Mouse (Mus musculus) hindbrain, embryonic 12.5 days (tissue): Measurements from ENCODE around the gene Dock10. TPM values are rescaled to one million over a fixed set of nuclear protein-coding genes. Genes with fewer than 3 reads are reported as not detected.

Experiments used
- ATAC-seq: fragments of 200-750 bp; cut with Nextera tagmentation; 2 replicates; pipeline ENCODE4 v1.8.0; 2017; ENCODE audit warnings: moderate TSS enrichment; ENCODE audit not compliant: low FRiP score
- H3K27ac ChIP-seq: fragments of 300-500 bp; sonication (generic); 2 replicates; pipeline ENCODE4 v1.5.1; 2016; ENCODE audit warnings: mild to moderate bottlenecking
- H3K27me3 ChIP-seq: fragments of 300-500 bp; sonication (generic); 2 replicates; pipeline ENCODE4 v1.6.1; 2016; ENCODE audit warnings: mild to moderate bottlenecking
- H3K36me3 ChIP-seq: fragments of 300-500 bp; sonication (generic); 2 replicates; pipeline ENCODE4 v1.6.1; 2016; ENCODE audit warnings: mild to moderate bottlenecking
- H3K4me1 ChIP-seq: fragments of 300-500 bp; sonication (generic); 2 replicates; pipeline ENCODE4 v1.6.1; 2016
- H3K4me2 ChIP-seq: fragments of 300-500 bp; sonication (generic); replicated peaks from 2 replicates; pipeline ENCODE4 v1.6.1; 2016; ENCODE audit warnings: mild to moderate bottlenecking
- H3K4me3 ChIP-seq: fragments of 300-500 bp; sonication (generic); 2 replicates; pipeline ENCODE4 v1.5.1; 2016; ENCODE audit warnings: mild to moderate bottlenecking
- H3K9ac ChIP-seq: fragments of 300-500 bp; sonication (generic); 2 replicates; pipeline ENCODE4 v1.6.1; 2016; ENCODE audit warnings: mild to moderate bottlenecking, moderate library complexity
- H3K9me3 ChIP-seq: fragments of 300-500 bp; sonication (generic); replicated peaks from 2 replicates; pipeline ENCODE4 v1.6.1; 2016; ENCODE audit warnings: mild to moderate bottlenecking
- WGBS: fragments of 180-500 bp; shearing (Covaris S2); methylation state at CpG from one replicate; pipeline ENCODE4 v1.1.7; 2016; 5-methylcytosine and 5-hydroxymethylcytosine counted together
- polyA plus RNA-seq: library from polyadenylated mRNA; unstranded; fragments of >200 nt; fragmentation: Nextera tagmentation; extraction: Ambion mirVana; gene quantifications from 2 replicates; pipeline ENCODE4 v1.2.1, GENCODE M21; 2016

Gene Dock10
- polyA plus RNA-seq, 1 experiment from 2014 or later = 5.4 TPM

DNA sequence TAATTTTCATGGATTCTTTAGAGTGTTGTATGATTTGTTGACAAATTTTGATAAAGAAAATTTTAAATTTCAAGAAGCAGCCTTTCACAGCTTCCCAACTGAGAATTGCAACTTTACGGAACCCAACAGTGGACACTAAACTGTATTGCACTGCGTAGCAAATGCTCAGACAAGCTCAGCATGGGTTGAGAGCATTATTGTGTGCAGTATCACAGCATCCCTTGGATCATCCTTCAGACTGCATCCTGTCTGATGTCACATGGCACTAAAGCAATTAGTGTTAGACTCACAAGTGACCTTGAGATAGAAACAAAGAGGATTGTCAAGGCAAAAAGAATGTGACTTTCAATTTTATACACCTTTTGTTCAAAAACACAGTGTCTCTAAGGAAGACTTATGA, 37.1 kb downstream of the Dock10 start:
- no peak overlapping the region for H3K4me3 ChIP-seq
- H3K9ac ChIP-seq = no peak overlapping the region
- no peaks in the 10 kb centered on the region for H3K36me3 ChIP-seq
- H3K4me2 ChIP-seq = no peak overlapping the region
- H3K27me3 ChIP-seq = no peaks in the 10 kb centered on the region
- no peaks in the 10 kb centered on the region for H3K9me3 ChIP-seq
- 88% methylated on average over 2 of the region's 2 CpGs for WGBS
- no peak for ATAC-seq
- H3K27ac ChIP-seq = no peak overlapping the region
- no peaks in the 10 kb centered on the region for H3K4me1 ChIP-seq

DNA sequence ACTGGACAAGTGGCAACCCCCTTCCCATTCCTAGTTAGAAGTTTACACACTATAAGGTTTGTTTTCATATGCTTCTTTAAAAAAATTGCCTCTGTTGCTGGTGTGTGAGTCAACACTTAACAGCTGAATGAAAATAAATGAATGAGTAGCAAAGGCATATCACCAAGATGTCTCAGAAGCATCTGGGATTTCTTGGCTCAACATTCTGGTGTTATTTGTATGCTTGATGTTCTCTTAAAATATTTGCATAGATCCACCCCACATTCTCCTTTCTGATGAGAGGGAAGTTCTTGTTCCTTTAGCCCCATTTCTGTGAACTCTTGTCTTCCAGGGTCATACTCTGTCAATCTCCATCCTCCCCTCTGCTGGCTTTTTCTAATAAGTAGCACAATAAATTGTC, 38.2 kb downstream of the Dock10 start:
- Histone ChIP-seq H3K4me3 (no peak overlapping the region), H3K9me3 (no peaks in the 10 kb centered on the region), H3K4me1 (no peaks in the 10 kb centered on the region), H3K27me3 (no peaks in the 10 kb centered on the region), H3K4me2 (no peak overlapping the region), H3K27ac (no peak overlapping the region), H3K9ac (no peak overlapping the region), H3K36me3 (no peaks in the 10 kb centered on the region)
- ATAC-seq = no peak

DNA sequence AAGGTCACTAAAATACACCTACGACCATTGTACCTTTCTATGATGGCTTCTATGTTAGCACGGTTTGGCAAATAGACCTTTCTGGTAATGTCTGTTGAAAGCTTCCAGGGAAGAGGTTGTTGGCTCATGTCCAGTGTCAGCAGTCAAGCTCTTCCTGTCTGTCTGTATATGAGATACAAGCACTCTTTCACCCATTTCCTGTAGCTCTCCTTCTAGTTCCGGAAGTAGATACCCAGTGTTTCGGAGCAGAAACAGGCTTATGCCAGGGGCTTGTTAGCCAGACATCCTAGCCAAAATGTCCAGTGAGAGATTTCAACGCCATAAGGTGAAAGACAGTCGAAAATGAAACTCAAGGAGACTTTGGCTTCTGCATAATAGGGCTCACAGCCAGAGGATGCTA, 38.9 kb downstream of the Dock10 start:
- no peak overlapping the region for H3K9ac ChIP-seq
- no peak for ATAC-seq
- no peak overlapping the region for H3K4me2 ChIP-seq
- no peak overlapping the region for H3K27ac ChIP-seq
- H3K4me3 ChIP-seq = no peak overlapping the region
- 87% methylated on average over 6 of the region's 6 CpGs for WGBS
- no peaks in the 10 kb centered on the region for H3K27me3 ChIP-seq
- no peaks in the 10 kb centered on the region for H3K4me1 ChIP-seq
- no peaks in the 10 kb centered on the region for H3K9me3 ChIP-seq
- no peaks in the 10 kb centered on the region for H3K36me3 ChIP-seq

GRCm38 (mm10) chr1:80718666-80719065, 39.7 kb downstream of the Dock10 start:
- WGBS = 91% methylated on average over 1 of the region's 1 CpGs
- Histone ChIP-seq H3K4me3 (no peak overlapping the region), H3K36me3 (no peaks in the 10 kb centered on the region), H3K4me2 (no peak overlapping the region), H3K9me3 (no peaks in the 10 kb centered on the region), H3K4me1 (no peaks in the 10 kb centered on the region), H3K9ac (no peak overlapping the region), H3K27ac (no peak overlapping the region), H3K27me3 (no peaks in the 10 kb centered on the region)
- ATAC-seq = no peak

DNA sequence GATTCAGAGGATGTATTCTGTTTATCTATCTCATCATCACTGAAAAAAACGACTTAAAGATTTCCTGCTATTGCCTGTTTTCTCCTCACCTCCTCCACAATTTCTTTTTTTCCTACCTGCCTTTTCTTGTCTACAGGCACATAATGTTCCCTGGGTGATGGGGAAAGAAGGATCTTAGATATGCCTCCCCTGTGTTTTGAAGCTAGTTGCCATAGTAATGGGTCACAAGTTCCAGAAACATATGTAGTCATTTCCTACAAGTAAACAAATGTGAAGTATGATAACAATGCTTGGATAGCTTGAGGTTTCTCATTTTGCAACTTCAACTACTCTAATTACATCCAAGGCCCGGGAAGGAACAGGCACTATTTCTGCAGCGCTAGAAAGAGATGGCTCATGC, 42.4 kb downstream of the Dock10 start:
- no peak overlapping the region for H3K27ac ChIP-seq
- no peak for ATAC-seq
- H3K36me3 ChIP-seq = no peaks in the 10 kb centered on the region
- H3K4me1 ChIP-seq = no peaks in the 10 kb centered on the region
- H3K4me2 ChIP-seq = no peak overlapping the region
- 83% methylated on average over 3 of the region's 3 CpGs for WGBS
- no peaks in the 10 kb centered on the region for H3K9me3 ChIP-seq
- no peaks in the 10 kb centered on the region for H3K27me3 ChIP-seq
- H3K4me3 ChIP-seq = no peak overlapping the region
- no peak overlapping the region for H3K9ac ChIP-seq

GRCm38 (mm10) chr1:80713920-80714319, 44.4 kb downstream of the Dock10 start:
- WGBS = 84% methylated on average over 1 of the region's 1 CpGs
- no peaks in the 10 kb centered on the region for H3K4me1 ChIP-seq
- no peaks in the 10 kb centered on the region for H3K9me3 ChIP-seq
- no peak overlapping the region for H3K4me3 ChIP-seq
- H3K4me2 ChIP-seq = no peak overlapping the region
- no peaks in the 10 kb centered on the region for H3K36me3 ChIP-seq
- ATAC-seq = no peak
- no peaks in the 10 kb centered on the region for H3K27me3 ChIP-seq
- no peak overlapping the region for H3K27ac ChIP-seq
- H3K9ac ChIP-seq = no peak overlapping the region

- H3K9ac ChIP-seq = no peak overlapping the region
- no peak for ATAC-seq
- no peak overlapping the region for H3K27ac ChIP-seq
- no peaks in the 10 kb centered on the region for H3K36me3 ChIP-seq
- H3K27me3 ChIP-seq = no peaks in the 10 kb centered on the region
- no peak overlapping the region for H3K4me3 ChIP-seq
- 74% methylated on average over 8 of the region's 8 CpGs for WGBS
- H3K9me3 ChIP-seq = no peaks in the 10 kb centered on the region
- H3K4me2 ChIP-seq = no peak overlapping the region
- H3K4me1 ChIP-seq = no peaks in the 10 kb centered on the region
These were observed 47.6 kb downstream of the Dock10 start for GRCm38 (mm10) chr1:80710607-80711261.

DNA sequence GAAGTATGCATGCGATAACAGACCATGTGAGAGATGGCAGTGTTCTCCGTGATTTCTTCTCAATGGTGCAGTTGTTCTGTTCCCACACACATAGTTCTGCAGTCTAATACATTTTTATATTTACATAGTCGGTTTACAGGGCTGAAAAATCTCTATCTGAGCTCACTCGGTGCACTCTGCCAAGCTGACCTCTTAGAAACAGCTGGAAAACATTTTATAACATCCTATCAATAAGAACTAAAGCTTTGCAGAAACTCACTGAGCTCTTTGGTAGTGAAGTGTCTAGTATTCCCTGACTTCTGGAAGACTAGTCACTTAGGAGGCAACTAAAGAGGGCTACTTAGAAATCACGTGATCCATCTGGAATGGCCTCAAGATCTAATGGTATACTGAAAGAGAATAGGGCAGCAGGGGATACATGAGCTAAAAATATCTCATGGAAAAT, 48.2 kb downstream of the Dock10 start:
- Histone ChIP-seq H3K36me3 (no peaks in the 10 kb centered on the region), H3K9ac (no peak overlapping the region), H3K27me3 (no peaks in the 10 kb centered on the region), H3K4me3 (no peak overlapping the region), H3K9me3 (no peaks in the 10 kb centered on the region), H3K4me2 (no peak overlapping the region), H3K27ac (no peak overlapping the region), H3K4me1 (no peaks in the 10 kb centered on the region)
- 79% methylated on average over 5 of the region's 5 CpGs for WGBS
- ATAC-seq = no peak

DNA sequence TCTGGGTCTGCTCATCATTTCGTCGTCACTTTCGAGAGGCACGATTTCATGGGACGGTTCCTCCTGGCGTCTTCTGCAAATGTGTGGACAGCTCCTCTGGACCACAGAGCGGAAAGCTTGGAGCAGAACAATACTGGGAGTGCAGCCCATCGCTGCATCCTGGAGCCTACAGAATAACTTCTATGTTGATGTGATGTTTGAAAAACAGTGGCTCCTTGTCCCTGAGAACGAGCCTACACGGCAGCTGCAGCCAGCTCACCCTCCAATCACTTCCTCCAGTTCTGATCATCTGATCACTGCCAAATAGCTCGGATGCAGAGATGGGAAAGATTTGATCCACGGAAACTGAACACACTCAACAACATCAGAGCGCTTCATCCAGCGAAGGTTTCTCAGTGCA, 49.0 kb downstream of the Dock10 start:
- no peaks in the 10 kb centered on the region for H3K4me1 ChIP-seq
- no peaks in the 10 kb centered on the region for H3K9me3 ChIP-seq
- 83% methylated on average over 14 of the region's 14 CpGs for WGBS
- no peaks in the 10 kb centered on the region for H3K27me3 ChIP-seq
- no peak overlapping the region for H3K4me3 ChIP-seq
- no peak for ATAC-seq
- no peak overlapping the region for H3K9ac ChIP-seq
- H3K27ac ChIP-seq = no peak overlapping the region
- H3K4me2 ChIP-seq = no peak overlapping the region
- H3K36me3 ChIP-seq = no peaks in the 10 kb centered on the region

GRCm38 (mm10) chr1:80703279-80703678, 55.0 kb downstream of the Dock10 start:
- Histone ChIP-seq H3K4me1 (no peaks in the 10 kb centered on the region), H3K27me3 (no peaks in the 10 kb centered on the region), H3K4me2 (no peak overlapping the region), H3K27ac (no peak overlapping the region), H3K36me3 (no peaks in the 10 kb centered on the region), H3K9me3 (no peaks in the 10 kb centered on the region), H3K4me3 (no peak overlapping the region), H3K9ac (no peak overlapping the region)
- no peak for ATAC-seq
- WGBS = 97% methylated on average over 1 of the region's 1 CpGs

GRCm38 (mm10) chr1:80676004-80676673, 82.2 kb downstream of the Dock10 start:
- Histone ChIP-seq H3K4me2 (no peak overlapping the region), H3K9ac (no peak overlapping the region), H3K27ac (no peak overlapping the region), H3K4me1 (no peaks in the 10 kb centered on the region), H3K9me3 (no peaks in the 10 kb centered on the region), H3K4me3 (no peak overlapping the region), H3K36me3 (no peaks in the 10 kb centered on the region), H3K27me3 (no peaks in the 10 kb centered on the region)
- WGBS = 68% methylated on average over 1 of the region's 1 CpGs
- no peak for ATAC-seq

DNA sequence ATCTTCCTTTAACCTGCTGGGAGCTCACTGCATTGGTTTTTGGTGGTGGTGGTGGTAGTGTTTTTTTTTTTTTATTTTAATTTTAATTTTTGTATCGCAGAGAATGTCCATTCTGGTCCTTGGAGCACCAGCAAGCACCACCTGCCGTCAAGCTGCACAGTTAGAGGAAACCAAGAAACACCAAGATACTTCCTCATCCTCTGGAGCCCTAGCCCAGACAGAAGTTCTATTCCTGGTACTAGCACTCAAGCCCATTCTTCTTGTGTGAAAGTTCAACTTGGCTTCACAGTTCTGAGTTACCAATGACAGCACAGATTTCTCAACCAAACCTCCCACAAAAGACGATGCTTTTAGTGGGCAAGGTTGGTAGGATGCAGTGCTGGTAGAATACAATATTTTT, 86.6 kb downstream of the Dock10 start:
- no peak overlapping the region for H3K4me3 ChIP-seq
- ATAC-seq = no peak
- 84% methylated on average over 3 of the region's 3 CpGs for WGBS

GRCm38 (mm10) chr1:80671056-80671455, 87.3 kb downstream of the Dock10 start:
- H3K9ac ChIP-seq = no peak overlapping the region
- ATAC-seq = no peak
- WGBS = 76% methylated on average over 5 of the region's 5 CpGs
- H3K27ac ChIP-seq = no peak overlapping the region
- no peak overlapping the region for H3K4me3 ChIP-seq
- H3K36me3 ChIP-seq = no peaks in the 10 kb centered on the region
- H3K27me3 ChIP-seq = no peaks in the 10 kb centered on the region
- no peaks in the 10 kb centered on the region for H3K4me1 ChIP-seq
- H3K4me2 ChIP-seq = no peak overlapping the region
- no peaks in the 10 kb centered on the region for H3K9me3 ChIP-seq

More for the DNA sequence above, 86.6 kb downstream of the Dock10 start:
- H3K36me3 ChIP-seq = no peaks in the 10 kb centered on the region
- H3K4me2 ChIP-seq = no peak overlapping the region
- H3K27me3 ChIP-seq = no peaks in the 10 kb centered on the region
- H3K4me1 ChIP-seq = no peaks in the 10 kb centered on the region
- no peak overlapping the region for H3K27ac ChIP-seq
- no peaks in the 10 kb centered on the region for H3K9me3 ChIP-seq
- H3K9ac ChIP-seq = no peak overlapping the region
